Mouse (Mus musculus): Measurements from ENCODE around the gene Habp2.

Gene Habp2

DNA sequence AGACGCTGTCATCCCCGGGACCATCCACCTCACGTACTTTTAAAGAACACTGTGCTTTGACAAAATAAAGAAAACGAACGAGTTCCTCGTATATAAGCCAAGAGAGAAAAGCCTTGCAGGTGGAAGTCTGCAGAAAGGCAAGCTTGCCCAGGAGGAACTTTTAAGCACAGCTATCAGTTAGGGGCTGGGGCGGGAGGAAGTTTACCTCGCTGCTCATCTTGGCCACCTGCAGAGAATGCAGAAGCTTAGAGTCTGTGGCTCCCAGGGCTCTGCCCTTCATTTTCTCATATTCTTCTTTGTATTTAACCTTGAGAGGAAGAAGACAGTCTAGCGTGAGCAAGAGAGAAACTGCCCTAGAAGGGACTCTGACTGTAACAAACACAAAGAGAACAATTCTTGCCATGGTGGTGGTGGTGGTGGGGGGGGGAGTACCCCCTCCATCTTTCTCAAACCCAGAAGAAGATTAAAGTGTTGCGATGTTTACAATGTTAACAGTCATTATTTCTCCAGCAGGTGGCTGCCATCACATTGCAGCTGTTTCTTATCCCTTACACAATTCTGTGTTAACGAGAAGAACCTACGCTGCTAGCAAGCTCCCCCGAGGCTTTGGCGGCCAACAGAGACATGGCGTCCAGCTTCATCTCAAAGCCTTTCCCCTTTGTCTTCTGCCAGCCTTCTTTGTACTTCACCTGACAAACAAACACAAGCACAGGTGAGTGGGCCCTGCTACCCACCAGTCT, 77.0 kb downstream of the Habp2 start:
- no peak for DNase-seq (ENCODE audit: low spot score)

- no peak for DNase-seq (ENCODE audit: low spot score)
Observed at GRCm38 (mm10) chr19:56364563-56364962, 77.6 kb downstream of the Habp2 start.

DNA sequence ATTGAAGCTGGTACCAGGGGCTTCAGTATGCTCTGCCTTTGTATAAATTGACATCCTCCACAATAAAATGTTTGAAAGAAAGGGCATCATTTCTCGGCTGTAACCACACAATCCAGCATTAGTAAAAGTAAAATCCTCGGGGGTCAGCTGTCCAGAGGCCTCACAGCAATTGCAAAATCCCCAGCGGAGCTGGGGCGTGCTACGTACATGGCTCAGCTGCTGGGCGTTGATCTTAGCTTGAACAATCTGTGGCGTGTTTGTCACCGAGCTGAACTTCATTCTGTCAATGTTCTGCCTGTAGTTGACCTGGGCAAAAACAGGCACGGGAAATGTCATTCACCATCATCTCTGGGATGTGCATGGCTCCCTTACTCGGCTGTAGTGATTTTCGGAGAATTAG, 79.2 kb downstream of the Habp2 start:
- DNase-seq (ENCODE audit: low spot score) = no peak

GRCm38 (mm10) chr19:56366625-56367024, 79.7 kb downstream of the Habp2 start:
- no peak for DNase-seq (ENCODE audit: low spot score)

GRCm38 (mm10) chr19:56367778-56368177, 80.8 kb downstream of the Habp2 start:
- DNase-seq (ENCODE audit: low spot score) = no peak

DNA sequence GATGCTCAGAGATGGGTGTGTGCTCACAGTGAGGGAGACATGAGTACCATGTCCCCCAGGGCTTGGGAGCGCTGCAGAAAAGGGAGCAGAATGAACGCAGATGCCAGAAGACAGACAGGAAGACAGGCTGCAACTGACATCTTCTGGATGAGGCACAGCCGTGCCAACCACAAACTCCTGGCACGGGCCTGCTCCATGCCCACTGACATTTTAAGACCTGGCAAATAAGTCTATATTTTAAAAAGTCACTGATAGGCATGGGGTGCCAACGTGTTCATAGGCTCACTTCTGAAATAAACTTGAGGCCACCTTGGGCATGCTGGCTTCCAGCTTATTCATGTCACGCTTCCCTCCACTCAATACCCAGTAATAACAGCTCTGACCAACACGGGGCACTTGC, 82.0 kb downstream of the Habp2 start:
- no peak for DNase-seq (ENCODE audit: low spot score)
